Mouse (Mus musculus) c-Kit-positive CD71-negative TER-119-negative erythroid progenitor cells, embryonic 14.5 days (primary cell): ENCODE data around the gene Zfp319.

Experiments used
- DNase-seq: peaks from one replicate; pipeline ENCODE4 v3.0.0-alpha.2; 2013; ENCODE audit warnings: low read depth

Gene Zfp319

GRCm38 (mm10) chr8:95351461-95351860 lies 19.7 kb upstream of the Zfp319 start:
- no peak for DNase-seq

- no peak for DNase-seq
These were observed 17.3 kb upstream of the Zfp319 start for GRCm38 (mm10) chr8:95348811-95349630.

- no peak for DNase-seq
These were observed 16.6 kb upstream of the Zfp319 start for GRCm38 (mm10) chr8:95348356-95348755.

- DNase-seq: no peak
These were observed 15.1 kb upstream of the Zfp319 start for GRCm38 (mm10) chr8:95346643-95347545.

GRCm38 (mm10) chr8:95344668-95345067 lies 12.9 kb upstream of the Zfp319 start:
- no peak for DNase-seq

- DNase-seq: no peak
These were observed 10.0 kb upstream of the Zfp319 start for GRCm38 (mm10) chr8:95341721-95342120.

GRCm38 (mm10) chr8:95336363-95336762 lies 4.6 kb upstream of the Zfp319 start:
- no peak for DNase-seq

GRCm38 (mm10) chr8:95335706-95336105 lies 4.0 kb upstream of the Zfp319 start:
- no peak for DNase-seq

GRCm38 (mm10) chr8:95332437-95333199 lies 868 bp upstream of the Zfp319 start:
- no peak for DNase-seq

GRCm38 (mm10) chr8:95331156-95331719 lies 512 bp downstream of the Zfp319 start:
- no peak for DNase-seq

GRCm38 (mm10) chr8:95330367-95330766 lies 1.4 kb downstream of the Zfp319 start:
- DNase-seq: no peak

- DNase-seq: no peak
These were observed 3.8 kb downstream of the Zfp319 start for GRCm38 (mm10) chr8:95327866-95328465.

- DNase-seq: no peak
These were observed 4.9 kb downstream of the Zfp319 start for GRCm38 (mm10) chr8:95326822-95327221.

- no peak for DNase-seq
These were observed 7.1 kb downstream of the Zfp319 start for GRCm38 (mm10) chr8:95324646-95325045.

- no peak for DNase-seq
These were observed 8.5 kb downstream of the Zfp319 start for GRCm38 (mm10) chr8:95323201-95323600.

- peak; percentile 35 for DNase-seq
These were observed 11.3 kb downstream of the Zfp319 start for GRCm38 (mm10) chr8:95320224-95321139.

GRCm38 (mm10) chr8:95315350-95315749 lies 16.4 kb downstream of the Zfp319 start:
- DNase-seq: no peak

- no peak for DNase-seq
These were observed 17.0 kb downstream of the Zfp319 start for GRCm38 (mm10) chr8:95314707-95315106.

- no peak for DNase-seq
These were observed 17.9 kb downstream of the Zfp319 start for GRCm38 (mm10) chr8:95313857-95314256.

GRCm38 (mm10) chr8:95312836-95313235 lies 18.9 kb downstream of the Zfp319 start:
- no peak for DNase-seq
